Mouse (Mus musculus): ENCODE results near the gene Zfp91.

DNA sequence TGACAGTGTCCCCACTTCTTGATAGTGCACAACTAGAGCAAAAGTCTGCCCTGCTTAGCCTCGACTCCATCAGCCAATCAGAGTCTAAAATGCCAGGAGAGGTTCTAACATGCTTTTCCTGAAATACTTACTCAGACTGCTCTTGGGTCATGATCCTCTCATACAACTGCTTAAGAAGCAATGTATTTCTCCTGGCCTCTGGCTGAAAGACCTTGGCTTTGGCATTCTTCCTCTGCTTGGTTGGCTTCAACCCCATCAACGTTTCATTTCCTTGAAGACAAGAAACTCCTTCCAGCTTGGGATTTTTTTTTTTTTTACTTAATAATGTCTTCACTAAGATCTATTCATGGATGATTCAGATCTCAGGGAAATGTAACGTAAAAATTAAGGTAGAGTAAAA, 39.6 kb downstream of the Zfp91 start:
- TF ChIP-seq EP300 (IDR thresholded peaks at IDR 0.05; ENCODE audit: low read depth) (no peak), CTCF (IDR thresholded peaks at IDR 0.05; ENCODE audit: low read depth) (no peak)

All from heart, postnatal 0 days (tissue).